Mouse (Mus musculus): ENCODE results near the gene Rcor1.

DNA sequence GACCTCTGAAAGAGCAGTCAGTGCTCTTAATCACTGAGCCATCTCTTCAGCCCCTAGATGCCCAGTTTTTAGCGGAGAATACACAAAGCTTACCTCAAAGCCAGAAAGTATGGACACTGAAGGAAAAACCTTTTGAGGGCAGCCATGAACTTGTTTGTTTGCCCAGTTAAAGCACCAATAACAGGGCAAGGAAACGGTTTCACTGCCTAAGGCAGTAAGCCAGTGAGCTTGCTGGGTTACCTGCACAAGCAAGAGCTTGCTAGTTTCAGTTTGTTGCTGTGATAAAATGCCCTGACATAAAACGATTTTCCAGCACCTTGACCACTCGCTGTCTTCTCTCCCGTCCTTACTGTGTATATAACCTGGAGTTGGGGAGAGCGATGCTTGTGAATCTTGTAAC, 55.9 kb downstream of the Rcor1 start:
- TF ChIP-seq CTCF (IDR thresholded peaks at IDR 0.05; ENCODE audit: low read depth, low read length), result no peak
- no peak for TF ChIP-seq EP300 (IDR thresholded peaks at IDR 0.05; ENCODE audit: insufficient read depth, low read depth, low read length)
- TF ChIP-seq POLR2A (IDR thresholded peaks at IDR 0.05; ENCODE audit: insufficient read depth, low read length), result no peak
